Mouse (Mus musculus) limb, embryonic 13.5 days (tissue): ENCODE data around the gene Fgf18. TPM values are rescaled to one million over a fixed set of nuclear protein-coding genes. Genes with fewer than 3 reads are reported as not detected.
A peak's percentile ranks its signal among the peaks of the same experiment; 100 is the strongest.

ENCODE experiments used
- ATAC-seq: fragments of 200-750 bp; cut with Nextera tagmentation; 2 replicates; pipeline ENCODE4 v1.8.0; 2017; ENCODE audit warnings: low read depth, moderate number of reproducible peaks, moderate TSS enrichment; ENCODE audit not compliant: low FRiP score
- H3K27ac ChIP-seq: fragments of 300-500 bp; sonication (generic); 2 replicates; pipeline ENCODE4 v1.5.1; 2015; ENCODE audit warnings: inconsistent platforms, mild to moderate bottlenecking, moderate library complexity
- H3K27me3 ChIP-seq: fragments of 300-500 bp; sonication (generic); 2 replicates; pipeline ENCODE4 v1.6.1; 2015; ENCODE audit warnings: mild to moderate bottlenecking, inconsistent platforms
- H3K36me3 ChIP-seq: fragments of 300-500 bp; sonication (generic); 2 replicates; pipeline ENCODE4 v1.6.1; 2015; ENCODE audit warnings: inconsistent platforms, mild to moderate bottlenecking, moderate library complexity
- H3K4me1 ChIP-seq: fragments of 300-500 bp; sonication (generic); 2 replicates; pipeline ENCODE4 v1.6.1; 2015; ENCODE audit warnings: inconsistent platforms
- H3K4me2 ChIP-seq: fragments of 300-500 bp; sonication (generic); replicated peaks from 2 replicates; pipeline ENCODE4 v1.6.1; 2015; ENCODE audit warnings: inconsistent platforms, mild to moderate bottlenecking, moderate library complexity
- H3K4me3 ChIP-seq: fragments of 300-500 bp; sonication (generic); 2 replicates; pipeline ENCODE4 v1.5.1; 2015; ENCODE audit warnings: moderate library complexity, mild to moderate bottlenecking, inconsistent platforms
- H3K9ac ChIP-seq: fragments of 300-500 bp; sonication (generic); 2 replicates; pipeline ENCODE4 v1.6.1; 2015; ENCODE audit warnings: mild to moderate bottlenecking, inconsistent platforms
- H3K9me3 ChIP-seq: fragments of 300-500 bp; sonication (generic); 2 replicates; pipeline ENCODE4 v1.6.1; 2016; ENCODE audit warnings: inconsistent platforms
- WGBS: fragments of 180-500 bp; shearing (Covaris S2); methylation state at CpG from one replicate; pipeline ENCODE4 v1.1.7; 2015; 5-methylcytosine and 5-hydroxymethylcytosine counted together
- polyA plus RNA-seq: library from polyadenylated mRNA; unstranded; fragments of >200 nt; fragmentation: Nextera tagmentation; extraction: Ambion mirVana; gene quantifications from 2 replicates; pipeline ENCODE4 v1.2.1, GENCODE M21; 2015

Fgf18 gene
- polyA plus RNA-seq, 1 experiment from 2014 or later: 17.0 TPM

GRCm38 (mm10) chr11:33078036-33078435, 69.2 kb downstream of the Fgf18 start:
- Histone ChIP-seq H3K27ac (peak overlapping the region; percentile 53), H3K27me3 (no peaks in the 10 kb centered on the region), H3K4me1 (peaks cover 58% of the 10 kb centered on the region), H3K9ac (no peak overlapping the region), H3K4me2 (0 out of 2 replicates have a peak overlapping the region, but pooled peaks have one; percentile 14), H3K4me3 (no peak overlapping the region), H3K9me3 (no peaks in the 10 kb centered on the region), H3K36me3 (no peaks in the 10 kb centered on the region)
- WGBS: 31% methylated on average over 7 of the region's 7 CpGs
- peak; percentile 79 for ATAC-seq

GRCm38 (mm10) chr11:33075293-33075692, 71.9 kb downstream of the Fgf18 start:
- Histone ChIP-seq H3K4me2 (peak overlapping the region; percentile 19), H3K27ac (peak overlapping the region; percentile 72; the same call in 1 of the 2 replicates), H3K4me1 (peaks cover 72% of the 10 kb centered on the region)

GRCm38 (mm10) chr11:33074541-33074940, 72.7 kb downstream of the Fgf18 start:
- peaks cover 68% of the 10 kb centered on the region for H3K4me1 ChIP-seq
- no peaks in the 10 kb centered on the region for H3K9me3 ChIP-seq
- no peaks in the 10 kb centered on the region for H3K27me3 ChIP-seq
- ATAC-seq: no peak; the same call in 1 of the 2 replicates
- H3K9ac ChIP-seq: no peak overlapping the region
- no peak overlapping the region for H3K4me2 ChIP-seq
- H3K36me3 ChIP-seq: no peaks in the 10 kb centered on the region
- no peak overlapping the region for H3K4me3 ChIP-seq
- 67% methylated on average over 7 of the region's 7 CpGs for WGBS
- H3K27ac ChIP-seq: peak overlapping the region; percentile 72

More at GRCm38 (mm10) chr11:33075293-33075692, 71.9 kb downstream of the Fgf18 start:
- Histone ChIP-seq H3K27me3 (no peaks in the 10 kb centered on the region), H3K9me3 (no peaks in the 10 kb centered on the region), H3K36me3 (no peaks in the 10 kb centered on the region), H3K4me3 (no peak overlapping the region), H3K9ac (0 out of 2 replicates have a peak overlapping the region, but pooled peaks have one; percentile 31)
- ATAC-seq: peak; percentile 20; the same call in 1 of the 2 replicates
- 38% methylated on average over 8 of the region's 8 CpGs for WGBS

GRCm38 (mm10) chr11:33071358-33071922, 75.8 kb downstream of the Fgf18 start:
- WGBS: 37% methylated on average over 5 of the region's 5 CpGs
- H3K9me3 ChIP-seq: no peaks in the 10 kb centered on the region
- no peak overlapping the region for H3K27ac ChIP-seq
- H3K27me3 ChIP-seq: no peaks in the 10 kb centered on the region
- H3K4me2 ChIP-seq: no peak overlapping the region
- no peak overlapping the region for H3K4me3 ChIP-seq
- H3K4me1 ChIP-seq: peaks cover 39% of the 10 kb centered on the region
- H3K9ac ChIP-seq: no peak overlapping the region
- peak; percentile 76 for ATAC-seq
- H3K36me3 ChIP-seq: no peaks in the 10 kb centered on the region

GRCm38 (mm10) chr11:33070520-33070919, 76.7 kb downstream of the Fgf18 start:
- 68% methylated on average over 6 of the region's 6 CpGs for WGBS
- no peak for ATAC-seq
- peaks cover 30% of the 10 kb centered on the region for H3K4me1 ChIP-seq
- H3K4me2 ChIP-seq: no peak overlapping the region
- H3K4me3 ChIP-seq: no peak overlapping the region
- H3K27ac ChIP-seq: no peak overlapping the region; the same call in 1 of the 2 replicates
- no peaks in the 10 kb centered on the region for H3K9me3 ChIP-seq
- no peaks in the 10 kb centered on the region for H3K27me3 ChIP-seq
- H3K36me3 ChIP-seq: no peaks in the 10 kb centered on the region
- no peak overlapping the region for H3K9ac ChIP-seq

Other genes starting within 250 kb of the Fgf18 start
- 1,176 and 1,233 TPM in 2 replicates for gene Npm1, start 15.8 kb upstream of the Fgf18 start, polyA plus RNA-seq
- gene Tlx3, start 56.2 kb upstream of the Fgf18 start, polyA plus RNA-seq: not detected in 2 replicates
- gene Gm12117, start 129.3 kb upstream of the Fgf18 start, polyA plus RNA-seq: not detected in 2 replicates